Mouse (Mus musculus) forebrain, postnatal 0 days (tissue): Measurements from ENCODE around the gene Cops3. TPM values are rescaled to one million over a fixed set of nuclear protein-coding genes. Genes with fewer than 3 reads are reported as not detected.

Source experiments
- ATAC-seq: fragments of 200-750 bp; cut with Nextera tagmentation; 2 replicates; pipeline ENCODE4 v1.8.0; 2017; ENCODE audit warnings: mild to moderate bottlenecking, moderate library complexity
- DNase-seq: peaks from one replicate; pipeline ENCODE4 v3.0.0-alpha.2; 2015
- H3K27ac ChIP-seq: fragments of 300-500 bp; sonication (generic); 2 replicates; pipeline ENCODE4 v1.5.1; 2014; ENCODE audit warnings: low read depth, mild to moderate bottlenecking, antibody characterized with exemption, low read length, moderate library complexity, mixed read lengths
- H3K27me3 ChIP-seq: fragments of 300-500 bp; sonication (generic); 2 replicates; pipeline ENCODE4 v1.6.1; 2014; ENCODE audit warnings: mild to moderate bottlenecking, low read length, mixed read lengths; ENCODE audit not compliant: insufficient read depth
- H3K36me3 ChIP-seq: fragments of 300-500 bp; sonication (generic); 2 replicates; pipeline ENCODE4 v1.6.1; 2014; ENCODE audit warnings: mild to moderate bottlenecking, moderate library complexity; ENCODE audit not compliant: insufficient read depth
- H3K4me1 ChIP-seq: fragments of 300-500 bp; sonication (generic); 2 replicates; pipeline ENCODE4 v1.6.1; 2014; ENCODE audit warnings: antibody characterized with exemption; ENCODE audit not compliant: insufficient read depth
- H3K4me2 ChIP-seq: fragments of 300-500 bp; sonication (generic); 2 replicates; pipeline ENCODE4 v1.6.1; 2014; ENCODE audit warnings: low read depth, mild to moderate bottlenecking, moderate library complexity
- H3K4me3 ChIP-seq: fragments of 300-500 bp; sonication (generic); 2 replicates; pipeline ENCODE4 v1.5.1; 2014; ENCODE audit warnings: low read depth, low read length, mixed read lengths
- H3K9ac ChIP-seq: fragments of 300-500 bp; sonication (generic); 2 replicates; pipeline ENCODE4 v1.6.1; 2014; ENCODE audit warnings: mild to moderate bottlenecking
- H3K9me3 ChIP-seq: fragments of 300-500 bp; sonication (generic); 2 replicates; pipeline ENCODE4 v1.6.1; 2016; ENCODE audit warnings: low read length
- CTCF ChIP-seq: sonication (generic); IDR thresholded peaks from 2 replicates; pipeline ENCODE4 v1.5.1; 2016; ENCODE audit warnings: antibody characterized with exemption, control low read depth, low read depth
- WGBS: fragments of 180-500 bp; shearing (Covaris S2); extraction: QIAGEN DNeasy Blood & Tissue Kit; methylation state at CpG from one replicate; pipeline ENCODE4 v1.1.7; 2014; 5-methylcytosine and 5-hydroxymethylcytosine counted together
- polyA plus RNA-seq: library from polyadenylated mRNA; unstranded; fragments of >200 nt; fragmentation: Nextera tagmentation; extraction: Ambion mirVana; gene quantifications from 2 replicates; pipeline ENCODE4 v1.2.1, GENCODE M21; 2015
- total RNA-seq: library from RNA; depleted of rRNA; stranded (reverse); fragments of >200 nt; gene quantifications from 2 replicates; pipeline ENCODE4 v1.2.3, GENCODE M21; 2014

Gene Cops3
- total and polyA plus RNA-seq, 2 experiments from 2014 or later, result 132 to 158 TPM

DNA sequence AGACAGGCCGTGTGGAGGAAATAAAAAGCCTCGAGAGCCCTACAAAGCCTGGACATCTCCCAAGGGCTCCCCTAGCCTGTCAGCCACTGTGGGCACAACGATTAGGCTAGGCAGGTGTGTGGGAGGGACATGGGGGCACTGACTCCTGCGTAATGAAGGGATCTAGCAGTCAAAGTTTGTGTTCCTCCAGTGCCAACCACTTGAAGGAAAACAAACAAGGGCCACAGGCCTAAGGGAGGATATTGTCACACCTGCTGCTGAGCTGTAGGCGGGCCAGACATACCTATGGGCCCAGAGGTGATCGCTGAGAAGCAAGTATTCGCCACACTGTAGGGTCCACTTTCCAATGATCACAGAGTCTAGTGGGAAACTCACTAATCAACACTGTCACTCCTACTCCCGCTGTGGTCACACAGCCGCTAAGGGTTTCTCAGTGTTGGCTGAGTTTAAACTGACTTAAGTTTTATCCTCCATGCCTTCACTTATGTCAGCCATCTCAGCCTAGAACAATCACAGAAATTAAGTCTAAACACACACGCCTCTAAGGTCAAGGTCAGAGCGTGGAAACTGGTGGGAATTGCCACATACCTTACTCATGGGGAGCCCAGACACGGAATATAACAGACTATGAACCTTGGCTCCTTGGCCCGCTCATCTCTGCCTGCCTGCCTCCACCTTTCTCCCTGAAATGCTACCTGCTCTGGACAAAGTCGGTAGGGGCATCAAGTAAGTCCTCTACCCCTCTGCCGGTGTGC, 53.0 kb downstream of the Cops3 start:
- TF ChIP-seq CTCF, result no peak
- 53% methylated on average over 15 of the region's 15 CpGs for WGBS
- no peaks in the 10 kb centered on the region for H3K27me3 ChIP-seq
- ATAC-seq (peak; percentile 11; the same call in 1 of the 2 replicates), DNase-seq (no peak)
- no peaks in the 10 kb centered on the region for H3K4me1 ChIP-seq
- H3K36me3 ChIP-seq, result peaks cover 4% of the 10 kb centered on the region
- H3K27ac ChIP-seq, result peak overlapping the region; percentile 21; the same call in 1 of the 2 replicates
- H3K4me3 ChIP-seq, result peak overlapping the region; percentile 40
- peak overlapping the region; percentile 46; the same call in 1 of the 2 replicates for H3K9ac ChIP-seq
- H3K9me3 ChIP-seq, result no peaks in the 10 kb centered on the region
- peak overlapping the region; percentile 92 for H3K4me2 ChIP-seq

DNA sequence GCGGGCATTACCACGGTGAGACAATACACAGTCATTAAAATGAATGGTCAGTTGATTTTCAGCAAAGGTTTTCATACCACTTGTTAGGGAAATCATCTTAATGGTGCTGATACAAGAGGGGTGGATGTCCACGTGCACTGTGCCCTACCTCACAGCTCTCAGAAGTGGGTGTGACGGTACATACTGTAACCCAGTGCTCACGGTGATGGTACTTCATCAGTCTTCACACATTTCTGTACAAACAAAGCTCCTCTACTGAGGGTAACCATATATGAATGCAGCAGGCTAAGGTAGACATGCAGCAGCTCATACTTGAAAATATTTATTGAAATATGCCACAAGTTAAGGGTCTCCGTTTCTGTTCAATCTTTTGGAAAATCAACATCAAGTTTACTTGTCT, 56.0 kb downstream of the Cops3 start:
- no peak overlapping the region for H3K27ac ChIP-seq
- WGBS, result 80% methylated on average over 6 of the region's 6 CpGs
- no peaks in the 10 kb centered on the region for H3K27me3 ChIP-seq
- H3K4me1 ChIP-seq, result no peaks in the 10 kb centered on the region
- no peak for DNase-seq
- no peak for ATAC-seq
- no peaks in the 10 kb centered on the region for H3K36me3 ChIP-seq
- H3K9ac ChIP-seq, result no peak overlapping the region
- no peak overlapping the region for H3K4me3 ChIP-seq
- no peak for TF ChIP-seq CTCF
- no peaks in the 10 kb centered on the region for H3K9me3 ChIP-seq
- no peak overlapping the region for H3K4me2 ChIP-seq

DNA sequence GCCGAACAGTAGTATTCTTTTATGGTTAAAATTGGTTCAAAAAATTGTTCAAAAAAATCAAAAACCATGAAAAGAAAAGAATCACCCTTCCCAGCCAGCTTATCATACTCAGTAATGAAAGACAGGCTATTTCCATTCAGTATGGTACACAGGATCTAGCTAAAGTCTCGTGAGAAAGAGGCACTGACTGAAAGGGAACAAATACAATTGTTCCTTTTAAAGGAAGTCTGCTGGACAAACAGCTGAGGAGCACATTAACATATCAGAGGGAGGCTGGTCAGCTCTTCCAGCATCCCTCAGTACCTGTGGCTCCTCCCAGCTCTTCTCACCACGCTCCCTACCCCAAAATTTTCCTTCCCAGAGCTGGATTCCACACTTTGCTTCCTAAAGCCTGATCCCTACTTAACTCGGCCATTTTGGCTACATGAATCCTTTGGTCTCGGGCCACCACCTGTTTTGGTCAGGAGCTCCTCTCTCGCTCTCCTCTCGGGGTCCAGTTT, 57.5 kb downstream of the Cops3 start:
- 62% methylated on average over 7 of the region's 7 CpGs for WGBS

DNA sequence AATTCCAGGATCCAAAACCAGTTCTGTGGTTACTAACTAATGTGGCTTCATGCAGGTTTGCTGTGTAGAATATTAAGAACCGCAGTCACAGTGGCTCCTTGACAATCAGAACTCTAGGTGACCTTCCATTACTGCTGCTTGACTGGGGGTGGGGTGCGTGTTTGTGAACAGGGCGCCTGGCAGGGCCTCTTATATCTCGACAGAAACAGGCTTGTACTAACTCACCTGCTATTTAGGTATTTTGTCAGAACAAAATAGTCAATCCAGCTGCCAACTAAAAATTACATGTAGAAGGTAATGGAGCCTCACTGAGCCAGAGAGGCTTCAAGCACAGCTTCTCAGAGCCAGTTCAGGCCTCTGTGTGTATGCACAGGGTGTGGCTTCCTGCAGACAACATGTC, 59.4 kb downstream of the Cops3 start:
- no peak for TF ChIP-seq CTCF
- Histone ChIP-seq H3K4me1 (no peaks in the 10 kb centered on the region), H3K9me3 (no peaks in the 10 kb centered on the region), H3K27me3 (no peaks in the 10 kb centered on the region), H3K27ac (no peak overlapping the region), H3K4me2 (no peak overlapping the region), H3K4me3 (no peak overlapping the region), H3K36me3 (peaks cover 24% of the 10 kb centered on the region), H3K9ac (no peak overlapping the region)
- DNase-seq, result no peak
- ATAC-seq, result no peak
- 89% methylated on average over 4 of the region's 4 CpGs for WGBS

More for the DNA sequence above, 57.5 kb downstream of the Cops3 start:
- H3K4me3 ChIP-seq, result no peak overlapping the region
- DNase-seq, result no peak
- peaks cover 6% of the 10 kb centered on the region; the same call in 1 of the 2 replicates for H3K36me3 ChIP-seq
- no peaks in the 10 kb centered on the region for H3K4me1 ChIP-seq
- no peaks in the 10 kb centered on the region for H3K9me3 ChIP-seq
- no peak for ATAC-seq
- no peaks in the 10 kb centered on the region for H3K27me3 ChIP-seq
- no peak overlapping the region for H3K27ac ChIP-seq
- no peak overlapping the region for H3K9ac ChIP-seq
- no peak for TF ChIP-seq CTCF
- no peak overlapping the region for H3K4me2 ChIP-seq

DNA sequence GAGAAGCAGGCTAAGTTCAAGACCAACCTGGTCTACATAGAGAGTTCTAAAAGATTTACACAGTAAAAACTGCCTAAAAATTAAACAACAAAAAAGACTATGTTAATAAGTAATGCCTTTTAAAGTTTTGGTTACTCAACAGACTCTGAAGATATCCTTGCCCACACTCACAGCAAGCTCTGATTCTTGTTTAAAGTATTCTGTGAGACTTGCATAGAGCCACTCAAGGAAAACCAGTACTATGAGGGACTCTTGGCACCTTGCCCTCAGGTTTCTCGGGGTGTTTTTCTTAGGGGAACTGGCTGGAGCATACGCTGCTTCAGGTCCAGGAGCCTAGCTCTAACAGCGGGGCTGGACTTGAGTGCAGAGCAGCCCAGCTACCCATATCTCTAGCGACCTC, 60.2 kb downstream of the Cops3 start:
- Histone ChIP-seq H3K4me2 (no peak overlapping the region), H3K27me3 (no peaks in the 10 kb centered on the region), H3K9me3 (no peaks in the 10 kb centered on the region), H3K27ac (no peak overlapping the region), H3K4me1 (no peaks in the 10 kb centered on the region), H3K4me3 (no peak overlapping the region), H3K9ac (no peak overlapping the region), H3K36me3 (peaks cover 30% of the 10 kb centered on the region)
- DNase-seq (no peak), ATAC-seq (no peak)
- WGBS, result 79% methylated on average over 4 of the region's 4 CpGs
- no peak for TF ChIP-seq CTCF

DNA sequence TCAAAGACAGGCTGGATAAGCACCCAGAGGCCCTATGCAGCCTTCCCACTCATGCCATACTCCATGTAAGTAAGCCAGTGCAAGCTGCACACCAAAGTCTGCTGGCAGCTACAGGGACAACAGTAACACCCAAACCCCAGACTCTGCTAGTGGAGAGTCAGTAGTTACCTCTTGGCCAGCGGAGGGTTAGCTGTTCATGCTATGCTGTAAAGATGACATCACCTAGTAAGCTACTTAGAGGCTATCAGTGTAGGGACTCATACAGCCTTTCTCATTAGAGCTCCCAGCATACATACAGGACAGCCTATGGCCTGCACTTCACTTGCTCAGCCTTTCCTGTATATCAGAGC, 60.8 kb downstream of the Cops3 start:
- no peak for ATAC-seq
- no peaks in the 10 kb centered on the region for H3K27me3 ChIP-seq

DNA sequence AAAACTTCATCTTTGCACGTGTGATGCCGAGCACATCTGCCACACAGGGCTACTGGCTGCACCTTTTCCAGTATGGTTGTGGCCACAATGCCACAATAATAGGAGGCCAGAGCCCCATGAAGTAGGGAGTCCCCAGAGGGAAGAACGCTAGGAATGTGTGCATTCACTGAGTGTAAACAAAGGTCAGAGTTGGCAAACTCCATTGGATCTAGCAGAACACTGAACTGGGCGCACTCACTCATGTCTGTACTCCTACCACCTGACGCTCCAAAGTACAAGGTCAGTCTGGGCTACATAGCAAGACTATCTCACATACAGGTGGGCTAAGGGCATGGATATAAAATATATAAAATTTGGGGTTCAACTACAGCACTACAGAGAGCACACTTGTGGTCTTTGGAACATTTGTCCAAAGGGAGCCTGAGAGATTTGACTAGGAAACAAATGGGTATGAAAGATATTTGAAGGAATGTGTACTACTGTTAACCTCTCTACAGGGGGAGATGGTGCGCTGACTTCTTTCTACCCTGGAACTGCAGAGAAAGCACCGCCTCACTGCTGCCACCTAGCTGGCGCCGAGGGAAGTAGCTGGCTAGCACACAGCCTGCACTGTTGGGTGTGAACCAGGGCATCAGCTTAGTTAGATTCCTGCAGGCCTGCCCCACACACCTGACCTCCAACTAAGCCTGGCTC, 61.3 kb downstream of the Cops3 start:
- WGBS, result 54% methylated on average over 9 of the region's 9 CpGs
- Histone ChIP-seq H3K4me2 (no peak overlapping the region), H3K9ac (no peak overlapping the region), H3K27ac (no peak overlapping the region), H3K9me3 (no peaks in the 10 kb centered on the region), H3K36me3 (peaks cover 40% of the 10 kb centered on the region), H3K27me3 (no peaks in the 10 kb centered on the region), H3K4me3 (no peak overlapping the region), H3K4me1 (no peaks in the 10 kb centered on the region)
- peak; percentile 87 for TF ChIP-seq CTCF
- DNase-seq, result peak; percentile 66
- ATAC-seq, result peak; percentile 80

More for the DNA sequence above, 60.8 kb downstream of the Cops3 start:
- Histone ChIP-seq H3K36me3 (peaks cover 35% of the 10 kb centered on the region), H3K27ac (no peak overlapping the region), H3K4me1 (no peaks in the 10 kb centered on the region), H3K9me3 (no peaks in the 10 kb centered on the region), H3K4me3 (no peak overlapping the region), H3K4me2 (no peak overlapping the region), H3K9ac (no peak overlapping the region)
- 82% methylated on average over 1 of the region's 1 CpGs for WGBS
- no peak for TF ChIP-seq CTCF
- no peak for DNase-seq
